Mouse (Mus musculus) c-Kit-positive CD71-positive TER-119-positive erythroid progenitor cells, embryonic 14.5 days (primary cell): ENCODE results near the gene Dock8.

Experiments used
- DNase-seq: peaks from one replicate; pipeline ENCODE4 v3.0.0-alpha.2; 2013; ENCODE audit warnings: low spot score

Gene Dock8

DNA sequence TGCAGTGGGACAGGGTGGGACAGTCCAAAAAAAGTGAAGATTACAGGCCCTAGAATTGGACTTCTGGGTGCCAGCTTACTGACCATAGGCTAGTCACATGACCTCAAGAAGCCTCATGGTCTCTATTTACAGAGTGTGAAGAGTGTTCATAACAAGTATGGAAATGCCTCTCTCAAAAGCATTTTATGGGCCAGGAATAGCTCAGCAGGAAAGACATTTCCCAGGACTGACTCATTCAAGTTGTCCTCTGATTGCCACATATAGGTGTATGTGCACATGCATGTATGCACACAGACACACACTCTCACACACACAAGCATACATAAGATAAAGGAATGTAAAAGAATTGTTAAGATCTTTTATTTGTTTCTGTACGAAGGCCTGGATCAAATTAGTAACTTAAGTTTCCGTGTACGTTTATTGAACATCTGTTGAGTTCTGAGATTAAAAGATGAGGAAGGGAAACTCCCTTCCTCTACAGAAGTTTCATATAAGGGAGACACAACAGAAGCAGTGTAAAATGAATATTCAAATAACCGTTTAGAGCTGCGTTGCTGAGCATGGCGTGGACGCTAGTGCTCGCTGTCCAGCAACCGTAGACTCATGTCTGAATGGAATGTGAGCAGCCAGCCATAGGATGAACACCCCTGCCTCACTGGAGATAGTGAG is 63.0 kb downstream of the Dock8 start:
- no peak for DNase-seq

DNA sequence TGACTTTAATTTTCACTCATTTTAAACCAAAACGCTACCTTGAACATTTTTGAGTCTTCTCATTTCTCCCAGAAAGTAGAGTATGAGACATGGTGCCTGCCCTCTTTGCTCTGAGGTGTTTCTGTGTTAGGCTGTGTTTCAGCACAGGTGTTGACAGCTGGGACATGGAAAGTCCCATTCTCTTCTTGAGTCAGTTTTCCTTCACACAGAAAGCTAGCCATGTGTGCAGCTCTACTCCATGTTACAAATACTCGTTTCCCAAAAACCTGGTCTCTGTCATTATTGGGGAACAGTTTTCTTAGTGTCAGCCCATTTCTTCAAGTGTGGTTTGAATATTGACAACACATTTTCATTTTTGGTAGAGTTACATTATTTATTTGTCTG is 63.5 kb downstream of the Dock8 start:
- no peak for DNase-seq

DNA sequence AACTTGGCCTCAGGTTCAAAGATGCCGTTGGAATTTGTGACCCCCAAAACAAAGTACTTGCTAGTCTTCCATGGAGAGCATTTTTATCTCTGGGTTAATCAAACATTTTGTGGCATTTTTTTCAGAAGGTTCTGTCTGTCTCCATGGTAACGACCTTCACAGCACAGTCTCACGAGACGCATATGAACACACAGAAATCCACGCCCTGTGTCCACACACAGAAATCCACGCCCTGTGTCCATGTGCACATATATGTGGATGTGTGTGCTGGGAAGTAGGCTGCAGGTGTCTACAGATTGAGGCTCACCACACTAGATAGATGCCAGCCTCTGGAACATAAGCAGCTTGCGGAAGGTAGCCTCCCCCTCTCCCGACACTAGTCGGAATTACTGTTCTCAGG is 66.9 kb downstream of the Dock8 start:
- DNase-seq = no peak

DNA sequence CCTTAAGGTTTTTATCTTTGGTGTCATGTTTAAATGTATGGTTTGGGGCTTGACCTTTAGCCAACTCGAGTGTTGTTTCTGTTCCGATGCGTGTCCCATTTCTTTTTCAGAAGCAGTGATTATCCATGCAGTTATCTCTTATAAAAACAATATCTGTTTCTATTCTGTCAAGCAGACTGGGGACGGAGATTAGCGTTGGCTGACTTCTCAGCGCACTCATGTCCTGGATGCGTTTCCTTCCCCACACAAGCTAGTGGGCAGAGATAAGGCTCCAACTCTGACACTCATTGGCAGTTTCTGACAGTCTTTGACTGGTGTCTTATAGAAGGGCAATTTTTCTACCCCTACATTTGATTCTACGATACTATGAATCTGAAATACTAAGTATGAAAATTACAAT is 69.2 kb downstream of the Dock8 start:
- peak; percentile 35 for DNase-seq

DNA sequence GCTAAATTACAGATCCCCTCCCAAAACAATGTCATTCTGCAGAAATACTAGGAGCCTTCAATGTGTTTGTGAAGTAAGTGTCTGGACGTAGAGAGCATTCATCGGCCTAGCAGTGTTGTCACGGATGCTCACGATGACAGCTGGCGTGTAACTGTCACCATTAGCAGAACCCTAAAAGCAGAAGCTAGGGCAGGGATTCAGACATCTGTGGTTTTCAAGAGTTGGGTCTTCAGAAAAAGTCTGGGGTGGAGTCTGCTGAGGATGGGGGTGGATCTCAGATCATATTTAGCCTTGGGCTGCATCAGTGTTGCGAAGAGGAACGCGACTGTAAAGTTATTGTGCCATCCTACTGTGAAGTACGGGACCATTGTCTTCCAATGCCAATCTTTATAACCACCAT is 73.2 kb downstream of the Dock8 start:
- no peak for DNase-seq

- no peak for DNase-seq
Measured at GRCm38 (mm10) chr19:25074741-25075140, 75.4 kb downstream of the Dock8 start.

DNA sequence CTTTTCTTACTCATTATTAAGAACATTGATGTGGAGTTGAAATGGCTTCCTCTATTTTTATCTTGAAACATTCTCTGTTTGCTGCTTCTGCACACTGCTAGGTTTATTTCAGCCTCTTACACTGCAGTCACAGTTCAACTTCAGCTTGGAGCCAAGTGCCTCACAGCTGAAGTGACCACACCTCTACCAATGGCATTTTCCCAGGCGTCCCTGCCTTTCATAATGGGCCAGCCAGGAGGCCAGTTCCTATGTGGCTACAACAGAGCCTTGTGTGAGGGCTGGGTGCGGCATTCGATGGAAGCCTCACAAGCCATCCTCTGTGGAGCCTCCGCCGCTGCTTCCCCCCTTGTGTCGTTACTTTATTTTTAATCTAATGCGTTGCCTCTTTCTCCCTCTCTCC is 78.3 kb downstream of the Dock8 start:
- no peak for DNase-seq

- DNase-seq = no peak
Measured at GRCm38 (mm10) chr19:25078130-25078529, 78.8 kb downstream of the Dock8 start.

- DNase-seq = no peak
Measured at GRCm38 (mm10) chr19:25080166-25080565, 80.8 kb downstream of the Dock8 start.

- DNase-seq = no peak
Measured at GRCm38 (mm10) chr19:25082839-25083238, 83.5 kb downstream of the Dock8 start.

- DNase-seq = no peak
Measured at GRCm38 (mm10) chr19:25087181-25087580, 87.8 kb downstream of the Dock8 start.

- DNase-seq = no peak
Measured at GRCm38 (mm10) chr19:25089746-25090145, 90.4 kb downstream of the Dock8 start.

DNA sequence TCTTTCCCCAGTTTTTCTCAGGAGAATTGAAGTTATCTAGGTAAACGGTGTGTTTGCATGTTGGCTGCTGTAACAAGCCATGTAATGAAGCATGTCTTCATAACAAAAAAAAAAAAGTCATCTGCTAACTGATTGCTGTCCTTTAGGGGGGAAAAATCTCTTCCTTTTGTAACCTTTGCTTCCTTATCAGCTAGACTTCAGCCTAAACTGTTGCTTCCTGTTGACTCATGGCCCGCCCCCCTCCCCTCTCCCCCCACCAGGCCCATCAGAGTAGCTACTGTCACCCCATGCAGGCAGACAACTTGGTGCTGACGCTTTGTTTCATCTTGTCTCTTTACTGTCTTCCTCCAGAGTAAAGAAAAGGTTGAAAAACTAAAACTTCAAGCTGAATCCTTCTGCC is 95.8 kb downstream of the Dock8 start:
- DNase-seq = no peak

- DNase-seq = no peak
Measured at GRCm38 (mm10) chr19:25096316-25096715, 97.0 kb downstream of the Dock8 start.

GRCm38 (mm10) chr19:25096986-25097385 is 97.7 kb downstream of the Dock8 start:
- no peak for DNase-seq

DNA sequence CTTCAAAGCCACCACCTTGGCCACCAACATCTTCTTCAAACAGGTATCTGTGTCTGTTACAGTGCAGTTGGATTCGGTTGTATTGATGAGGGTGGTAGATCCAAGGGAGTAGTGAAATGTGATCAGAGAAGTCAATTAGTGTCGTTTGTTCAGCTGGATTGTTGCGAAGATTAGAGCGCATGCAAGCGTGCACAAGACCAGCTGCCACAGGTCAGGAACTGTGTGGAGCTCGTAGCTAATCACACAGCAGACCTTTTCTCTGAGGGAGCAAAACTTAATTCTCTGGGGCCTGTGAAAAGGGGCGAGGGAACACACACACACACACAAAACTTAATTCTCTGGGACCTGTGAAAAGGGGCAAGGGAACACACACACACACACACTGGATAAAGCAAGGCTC is 98.2 kb downstream of the Dock8 start:
- DNase-seq = no peak

GRCm38 (mm10) chr19:25097951-25098350 is 98.6 kb downstream of the Dock8 start:
- no peak for DNase-seq

DNA sequence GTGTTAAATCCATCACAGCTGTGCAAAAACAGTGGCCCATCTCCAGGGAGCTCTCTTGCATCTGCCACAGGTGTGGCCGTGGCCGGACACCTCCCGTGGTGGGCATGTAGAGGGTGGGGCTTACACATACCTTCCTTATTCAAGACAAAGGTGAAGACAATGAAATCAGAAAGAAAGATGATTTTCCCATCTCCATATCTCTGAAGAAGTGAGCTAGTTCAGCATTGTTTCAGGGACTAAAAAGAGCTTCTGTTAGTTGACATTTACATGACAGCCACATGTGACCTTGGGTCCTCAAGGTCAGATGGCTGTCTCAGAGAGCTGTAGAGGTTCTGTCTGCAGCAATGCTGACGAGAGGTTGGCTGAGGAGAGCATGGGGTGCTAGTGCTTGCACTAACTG is 99.6 kb downstream of the Dock8 start:
- DNase-seq = no peak

GRCm38 (mm10) chr19:25105682-25106081 is 106.3 kb downstream of the Dock8 start:
- DNase-seq = no peak

DNA sequence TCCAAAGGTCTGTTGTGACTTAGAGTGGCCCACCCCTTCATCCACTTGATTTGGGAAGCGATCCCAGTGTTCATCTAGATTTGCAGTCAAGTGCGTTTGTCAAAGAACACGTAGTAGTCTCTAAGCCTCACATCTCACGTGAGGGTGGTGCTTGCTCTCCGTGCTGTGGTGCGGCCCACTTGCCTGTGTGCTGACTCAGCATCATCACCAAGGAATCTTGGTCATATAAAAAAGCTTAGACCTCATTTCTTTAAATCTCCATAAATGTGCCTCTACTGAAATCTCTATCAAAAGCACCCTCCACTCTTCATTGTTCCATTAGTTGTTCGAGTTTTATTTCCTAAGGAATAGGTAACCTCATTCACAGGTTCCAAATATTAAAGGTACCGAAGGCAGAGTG is 107.0 kb downstream of the Dock8 start:
- no peak for DNase-seq

GRCm38 (mm10) chr19:25107417-25107816 is 108.1 kb downstream of the Dock8 start:
- DNase-seq = no peak

DNA sequence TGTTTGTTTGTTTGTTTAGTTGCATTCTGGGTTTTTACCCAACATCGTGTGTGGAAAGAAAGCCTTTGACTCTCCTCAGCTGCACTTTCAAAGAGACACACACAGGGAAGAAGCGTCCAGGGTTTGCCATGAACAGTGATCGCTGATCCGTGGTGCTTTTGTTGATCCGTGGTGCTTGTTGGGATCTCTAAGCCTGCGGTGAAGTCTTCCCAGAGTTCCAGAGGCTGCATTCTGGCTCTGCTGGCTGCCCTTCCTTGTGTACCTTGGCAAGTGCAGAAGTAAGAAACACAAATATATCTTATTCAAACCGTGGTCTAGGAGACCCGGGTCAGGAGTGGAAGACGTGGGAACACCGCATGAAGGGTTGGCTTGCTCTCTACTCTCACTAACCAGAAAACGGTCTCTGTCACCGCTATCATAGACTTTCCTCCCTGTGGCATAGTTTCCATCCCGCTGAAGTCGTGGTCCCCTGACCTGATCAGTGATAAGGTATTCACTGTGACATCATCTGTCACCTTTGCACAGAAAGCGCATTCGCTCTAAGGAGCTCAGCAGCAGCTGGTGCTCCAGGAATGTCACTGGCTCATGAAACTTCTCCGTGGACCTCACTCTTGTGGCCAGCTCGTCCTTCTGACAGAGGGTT is 112.4 kb downstream of the Dock8 start:
- DNase-seq = no peak

DNA sequence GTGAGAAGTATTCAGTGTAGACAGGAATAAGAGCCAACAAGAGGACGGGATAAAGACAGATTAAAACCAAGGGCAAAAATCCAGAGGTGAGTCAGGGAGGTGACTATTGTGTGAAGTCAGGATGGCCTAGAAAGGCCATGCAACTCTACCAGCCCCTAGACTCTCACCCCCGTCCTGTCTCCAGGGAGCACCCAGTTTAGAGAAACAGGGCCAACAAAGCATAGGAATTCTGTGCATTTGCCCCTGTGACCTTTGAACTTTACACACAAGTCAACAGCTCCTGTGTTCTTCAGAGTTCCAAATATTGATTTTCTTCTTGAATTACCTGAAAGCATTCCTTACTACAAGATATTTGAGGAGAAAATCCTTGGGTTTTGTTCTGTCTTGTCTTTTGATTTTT is 117.6 kb downstream of the Dock8 start:
- no peak for DNase-seq

GRCm38 (mm10) chr19:25122417-25122816 is 123.1 kb downstream of the Dock8 start:
- no peak for DNase-seq
